Mouse (Mus musculus): ENCODE measurements around the gene Inmt. TPM values are rescaled to one million over a fixed set of nuclear protein-coding genes. Genes with fewer than 3 reads are reported as not detected.

The Inmt gene
- 16.3 and 35.6 TPM in 2 replicates for polyA plus RNA-seq (2012; rRNA removed; ENCODE audit: low replicate concordance)

GRCm38 (mm10) chr6:55174741-55175181, at the start of gene Inmt:
TSS of gene Inmt (minus strand) at chr6:55175043.

GRCm38 (mm10) chr6:55202913-55203910, 28.4 kb upstream of the Inmt start, which contains the start of gene Mindy4:
TSS of gene Mindy4 (plus strand) at chr6:55203383.

GRCm38 (mm10) chr6:55132794-55133193, 42.0 kb downstream of the Inmt start, which contains the start of gene Crhr2:
TSS of gene Crhr2 (minus strand) at chr6:55133016.

Other genes with a start within 250 kb of the Inmt start
- gene Nod1, start 202.4 kb downstream of the Inmt start, polyA plus RNA-seq (2012; rRNA removed; ENCODE audit: low replicate concordance), result 49.8 and 58.0 TPM in 2 replicates
- gene Ggct, start 182.1 kb downstream of the Inmt start, polyA plus RNA-seq (2012; rRNA removed; ENCODE audit: low replicate concordance), result 1.2 and 2.6 TPM in 2 replicates
- 41.0 and 57.6 TPM in 2 replicates for gene Gars, start 137.0 kb downstream of the Inmt start, polyA plus RNA-seq (2012; rRNA removed; ENCODE audit: low replicate concordance)
- gene Crhr2, start 42.0 kb downstream of the Inmt start, polyA plus RNA-seq (2012; rRNA removed; ENCODE audit: low replicate concordance), result 0.90 and 1.3 TPM in 2 replicates
- gene Mindy4, start 28.3 kb upstream of the Inmt start, polyA plus RNA-seq (2012; rRNA removed; ENCODE audit: low replicate concordance), result 8.5 and 19.0 TPM in 2 replicates
- 498 and 1,345 TPM in 2 replicates for gene Aqp1, start 161.4 kb upstream of the Inmt start, polyA plus RNA-seq (2012; rRNA removed; ENCODE audit: low replicate concordance)
- gene Ghrhr, start 201.3 kb upstream of the Inmt start, polyA plus RNA-seq (2012; rRNA removed; ENCODE audit: low replicate concordance), result not detected in 2 replicates

All from subcutaneous adipose tissue, adult 2 months (tissue).